Mouse (Mus musculus) cortical plate, adult 2 months (tissue): ENCODE measurements around the gene Slc25a22.
"Not testable (repeated sequence)": the region's sequence is repeated elsewhere in the genome, so short reads cannot be mapped to it uniquely, and the experiment has no call there.

Experiments used
- CTCF ChIP-seq: fragments of 200-500 bp; IDR thresholded peaks from 2 replicates; pipeline ENCODE4 v1.5.1; 2011; ENCODE audit warnings: mild to moderate bottlenecking, control low read depth, low read length; ENCODE audit not compliant: insufficient read depth; ENCODE audit errors: extremely low read depth
- POLR2A ChIP-seq: fragments of 200-500 bp; IDR thresholded peaks from 2 replicates; pipeline ENCODE4 v1.6.1; 2011; ENCODE audit warnings: mild to moderate bottlenecking, low read length, control low read depth; ENCODE audit not compliant: insufficient read depth; ENCODE audit errors: extremely low read depth

DNA sequence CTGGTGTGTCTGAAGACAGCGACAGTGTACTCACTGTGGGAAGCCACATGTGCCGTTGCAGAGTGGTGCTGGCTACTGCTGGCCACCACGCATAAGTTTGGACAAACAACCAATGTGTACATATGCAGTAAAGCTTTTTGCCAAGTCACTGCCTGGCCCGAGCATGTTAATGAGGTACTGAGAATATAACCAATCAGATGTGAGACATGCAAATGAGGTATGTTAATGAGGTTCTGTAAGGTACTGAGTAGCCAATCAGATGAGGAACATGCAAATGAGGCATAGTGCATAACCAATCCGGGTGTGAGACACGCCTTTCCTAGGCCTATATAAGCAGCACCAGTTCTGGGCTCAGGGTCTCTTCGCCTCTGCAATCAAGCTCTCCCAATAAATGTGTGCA lies 30.0 kb downstream of the Slc25a22 start:
- not testable (repeated sequence) for TF ChIP-seq POLR2A, CTCF
